Mouse (Mus musculus) C2C12 (cell line): ENCODE measurements around the gene Rsph3a.

ENCODE experiments used
- CTCF ChIP-seq: IDR thresholded peaks from one replicate; pipeline ENCODE4 v1.5.1; 2011; ENCODE audit not compliant: control insufficient read depth, insufficient read depth, insufficient read length
- MAX ChIP-seq: IDR thresholded peaks from one replicate; pipeline ENCODE4 v1.6.1; 2011; ENCODE audit warnings: mild to moderate bottlenecking, control low read depth
- MYOD1 ChIP-seq: IDR thresholded peaks from one replicate; pipeline ENCODE4 v1.6.1; 2011; ENCODE audit warnings: low read depth; ENCODE audit not compliant: control insufficient read depth, insufficient read length
- USF1 ChIP-seq: IDR thresholded peaks from one replicate; pipeline ENCODE4 v1.6.1; 2011; ENCODE audit warnings: low read depth, mild to moderate bottlenecking, control low read depth, moderate library complexity

DNA sequence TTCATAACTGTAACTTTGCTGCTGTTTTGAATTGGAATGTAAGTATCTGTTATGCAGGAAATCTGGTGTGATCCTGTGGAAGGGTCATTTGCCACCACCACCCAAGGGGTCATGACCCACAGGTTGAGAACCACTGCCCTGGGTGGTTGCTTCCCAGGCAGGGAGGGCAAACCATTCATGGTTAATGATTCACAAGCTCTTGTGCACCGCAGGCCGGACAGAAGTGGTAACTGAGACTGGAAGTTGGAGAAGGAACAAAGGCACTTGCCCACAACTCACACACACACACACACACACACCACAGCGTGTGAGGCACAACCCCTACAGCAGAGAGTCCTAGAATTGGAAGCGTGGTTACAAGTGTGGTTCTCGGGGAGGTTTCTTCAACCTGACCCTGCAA, 22.9 kb upstream of the Rsph3a start:
- no peak for TF ChIP-seq CTCF
- TF ChIP-seq MYOD1: no peak
- TF ChIP-seq USF1: no peak
- no peak for TF ChIP-seq MAX
